Mouse (Mus musculus) lung, postnatal 36 days (tissue): ENCODE data around the gene Hist1h1d.

Source experiments
- DNase-seq: peaks from one replicate; pipeline ENCODE4 v3.0.0; 2022; ENCODE audit warnings: mixed read lengths

Gene Hist1h1d

DNA sequence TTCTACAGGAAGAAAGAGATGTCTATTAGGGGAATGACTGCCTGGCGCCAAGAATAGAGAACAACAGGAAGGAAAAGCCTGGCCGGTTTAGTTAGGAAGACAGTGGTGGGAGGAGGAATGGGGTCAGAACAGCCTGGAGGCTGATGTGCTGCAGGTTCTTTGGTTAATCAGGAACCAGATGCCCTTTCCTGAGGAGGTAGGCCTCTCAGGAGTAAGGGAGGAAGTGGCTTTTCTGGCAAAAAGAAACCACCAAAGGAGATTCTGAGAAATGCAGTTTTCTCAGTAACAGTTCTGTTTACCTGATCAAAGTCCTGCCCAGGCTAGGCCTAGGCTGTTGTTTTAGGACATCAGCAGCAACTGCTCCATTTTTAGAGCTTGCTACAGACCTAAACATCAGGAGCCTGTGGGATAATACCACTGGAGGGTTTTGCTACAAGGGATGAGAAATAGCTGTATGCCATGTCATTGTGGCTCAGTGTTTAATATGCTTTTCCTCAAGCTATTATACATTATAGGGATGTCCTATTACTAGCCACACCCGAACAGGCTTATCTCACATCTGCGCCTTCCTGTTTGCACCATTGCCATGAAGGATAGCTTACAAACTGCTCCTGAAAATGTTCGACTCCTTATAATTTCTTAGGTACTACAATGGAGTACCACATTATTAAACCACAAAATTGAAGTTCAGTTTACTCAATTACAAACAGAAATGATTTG, 40.1 kb downstream of the Hist1h1d start:
- peak; percentile 49 for DNase-seq

DNA sequence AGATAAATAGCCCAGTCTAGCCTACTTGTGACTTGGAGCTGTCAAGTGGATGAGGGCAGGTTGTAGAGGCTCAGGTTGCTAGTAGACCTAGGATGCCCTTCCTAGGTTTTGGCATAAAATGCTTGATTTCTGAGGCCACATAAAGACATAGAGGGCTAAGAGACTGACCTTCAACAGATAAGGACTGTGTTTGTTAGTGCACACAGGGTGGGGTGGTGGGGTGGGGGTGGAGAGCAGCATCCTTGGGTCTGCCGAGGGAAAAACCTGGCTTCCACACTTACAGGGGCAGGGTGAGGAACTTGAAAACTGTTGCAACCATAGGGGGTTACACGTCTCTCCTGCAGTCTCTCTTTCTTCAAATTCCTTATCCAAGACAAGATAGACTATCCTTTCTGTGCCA, 42.1 kb downstream of the Hist1h1d start:
- no peak for DNase-seq

DNA sequence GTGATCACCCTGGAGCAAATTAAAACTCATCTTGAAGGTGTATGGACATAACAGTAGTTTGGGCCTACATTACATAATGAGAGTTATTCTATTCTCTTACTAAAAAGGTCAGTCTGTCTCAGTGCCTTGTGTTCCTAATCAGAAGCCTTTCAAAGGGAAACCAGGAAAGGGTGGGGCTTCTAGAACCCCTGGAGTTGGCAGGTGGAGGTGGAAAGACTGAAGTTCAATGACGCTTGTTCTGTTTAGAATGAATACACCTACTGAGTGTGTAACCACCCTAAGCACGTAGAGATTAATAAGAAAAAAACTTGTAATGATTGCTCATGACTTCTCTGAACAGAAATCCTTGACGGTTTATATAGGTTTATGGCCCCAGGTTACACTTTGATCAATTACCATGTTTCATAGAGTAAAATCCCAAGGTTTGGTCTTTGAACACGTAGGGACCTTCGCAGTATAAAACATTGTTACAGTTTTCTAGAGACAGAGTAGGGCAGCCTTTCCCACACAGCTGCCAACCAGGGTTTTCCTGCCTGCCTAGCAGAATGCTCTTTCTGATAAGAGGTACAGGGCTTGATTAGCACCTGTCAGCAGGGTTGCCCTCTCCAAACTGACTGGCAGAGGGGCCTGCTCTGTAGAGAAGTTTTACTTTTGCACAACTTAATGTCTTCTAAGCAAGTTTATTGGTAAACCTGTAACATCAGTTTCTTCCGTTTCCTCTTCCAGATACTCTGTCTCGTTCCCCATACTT, 42.7 kb downstream of the Hist1h1d start:
- no peak for DNase-seq

DNA sequence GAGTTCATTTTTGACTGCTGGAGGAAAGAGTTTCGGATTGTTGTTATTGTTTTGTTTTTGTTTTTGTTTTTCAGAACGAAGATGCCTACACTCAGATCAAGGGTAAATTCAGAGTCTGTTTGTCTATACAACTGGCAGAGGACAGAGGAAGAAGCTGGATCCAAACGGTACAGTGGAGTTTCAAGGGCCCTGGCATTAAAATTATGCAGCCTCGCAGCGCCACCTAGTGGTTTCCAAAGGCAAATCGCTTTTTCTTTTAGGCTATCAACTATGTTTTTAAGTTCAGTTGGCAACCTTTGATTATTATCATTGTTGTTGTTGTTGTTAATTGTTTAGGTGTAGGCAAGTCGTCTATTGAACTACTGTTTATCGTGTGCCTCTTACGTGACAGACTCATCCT, 44.9 kb downstream of the Hist1h1d start:
- DNase-seq, result peak; percentile 83

DNA sequence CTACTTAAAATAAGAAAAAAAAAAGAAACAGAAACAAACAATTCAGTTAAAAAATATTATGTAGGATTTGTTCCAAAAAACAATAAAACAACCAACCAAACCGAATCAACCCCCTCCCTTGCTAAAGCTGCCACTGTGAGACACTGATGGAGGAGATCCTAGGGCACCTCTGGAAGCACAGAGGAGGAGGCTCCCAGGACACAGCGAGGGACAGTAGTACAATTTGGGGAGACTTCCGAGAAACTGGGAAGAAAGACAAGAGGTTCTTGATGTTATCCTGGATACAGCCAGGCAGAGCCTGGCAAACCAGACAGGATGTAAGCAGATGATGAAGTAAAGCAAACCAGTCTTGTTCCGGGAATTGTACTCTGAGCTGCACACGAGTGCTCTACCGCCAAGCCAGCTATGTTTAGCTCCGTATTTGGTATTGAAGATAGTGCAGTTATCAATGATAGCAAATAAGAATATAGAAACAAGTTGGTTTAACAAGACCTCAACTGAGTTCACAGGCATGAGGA, 50.2 kb downstream of the Hist1h1d start:
- DNase-seq, result peak; percentile 69

DNA sequence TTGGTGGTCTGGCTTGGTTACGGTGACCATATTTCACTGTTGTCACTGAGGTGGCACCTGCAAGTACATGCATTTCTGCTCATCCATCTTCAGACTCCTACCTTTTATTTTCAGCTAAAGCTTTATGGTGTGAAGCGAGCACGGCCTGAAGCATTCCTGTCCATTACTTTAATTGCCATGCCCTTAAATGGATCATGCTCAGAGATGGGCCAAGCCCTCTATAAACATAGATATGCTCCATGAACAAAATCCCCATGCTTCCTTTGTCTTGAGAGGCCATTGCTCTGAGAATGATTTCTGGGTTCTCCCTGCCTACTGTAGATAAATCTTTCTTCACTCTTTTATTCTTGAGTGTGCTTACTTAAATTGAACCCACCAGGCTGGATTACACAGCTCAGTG, 51.4 kb downstream of the Hist1h1d start:
- no peak for DNase-seq

DNA sequence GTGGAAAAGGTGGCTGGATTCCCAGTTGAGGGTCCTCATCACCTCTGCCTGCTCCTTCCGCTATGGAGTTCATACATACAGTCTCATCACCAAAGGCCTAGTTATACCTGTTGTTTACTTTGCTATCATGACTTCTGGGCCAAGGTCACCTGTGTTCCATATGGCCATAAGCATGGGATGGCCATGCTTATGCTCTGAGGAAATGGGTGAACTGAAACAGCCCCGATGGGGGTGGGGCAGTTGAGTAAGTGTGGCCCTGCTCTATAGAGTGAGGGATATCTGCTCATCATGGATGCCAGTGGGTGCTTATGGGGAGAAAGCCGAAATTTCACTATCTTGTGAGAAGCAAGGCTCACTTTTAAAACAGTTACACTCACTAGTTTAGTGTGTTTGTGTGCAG, 52.0 kb downstream of the Hist1h1d start:
- DNase-seq, result no peak

DNA sequence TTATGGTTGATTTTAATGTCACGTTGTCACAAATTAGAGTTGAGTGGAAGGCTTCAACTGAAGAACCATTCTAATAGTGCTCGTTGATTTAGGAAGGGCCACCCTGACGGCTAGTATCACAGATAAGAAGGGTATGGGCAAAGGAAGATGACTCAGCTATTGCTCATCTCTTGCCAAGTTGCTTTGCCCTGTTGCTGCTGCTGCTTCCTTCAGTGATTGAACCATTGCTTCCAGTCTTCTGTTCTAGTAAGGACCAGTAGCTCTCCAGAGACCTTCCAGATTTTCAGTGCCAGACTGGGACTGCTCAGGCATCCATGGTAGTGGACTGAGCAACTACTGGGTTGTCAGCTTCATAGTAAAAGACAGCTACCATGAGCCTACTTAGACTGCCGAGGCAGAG, 56.1 kb downstream of the Hist1h1d start:
- DNase-seq, result no peak

DNA sequence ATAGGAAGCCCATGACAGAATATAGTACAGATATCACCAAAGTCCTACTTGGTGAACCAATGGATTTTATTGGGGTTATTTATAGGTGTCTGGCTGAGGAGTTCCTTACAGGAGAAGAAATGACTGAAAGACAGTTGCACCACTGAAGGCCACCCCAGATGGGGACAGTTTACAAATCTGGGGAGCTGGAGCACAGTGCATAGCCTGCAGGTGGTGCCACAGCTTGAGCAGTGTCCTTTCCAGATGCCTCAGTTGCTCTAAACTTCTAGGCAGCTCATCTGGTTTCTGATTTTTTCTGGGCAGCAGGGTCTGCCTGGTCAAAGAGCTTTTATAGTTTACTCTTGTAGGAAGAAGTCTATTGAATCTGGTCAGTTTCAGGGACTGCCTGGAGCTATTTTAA, 56.8 kb downstream of the Hist1h1d start:
- no peak for DNase-seq
